Mouse (Mus musculus) common myeloid progenitor, adult 5-6 weeks (primary cell): ENCODE measurements at regions not wholly inside any gene's neighbourhood (a gene's known extent, or its start where the extent isn't known, plus 50 kb on each side); places are given as distances from the start of the nearest gene placed in this dataset.
A peak's percentile ranks its signal among the peaks of the same experiment; 100 is the strongest.

Experiments used
- ATAC-seq: replicated peaks from 2 replicates; pipeline ENCODE4 v1.8.0; 2016; ENCODE audit warnings: low read depth, mild to moderate bottlenecking, moderate TSS enrichment, inconsistent platforms; ENCODE audit not compliant: poor library complexity, severe bottlenecking

GRCm38 (mm10) chr13:37151835-37152516 is 101.9 kb upstream of the F13a1 start:
- ATAC-seq, result no peak

- no peak for ATAC-seq
These were observed 99.9 kb upstream of the F13a1 start for GRCm38 (mm10) chr13:37149961-37150360.

DNA sequence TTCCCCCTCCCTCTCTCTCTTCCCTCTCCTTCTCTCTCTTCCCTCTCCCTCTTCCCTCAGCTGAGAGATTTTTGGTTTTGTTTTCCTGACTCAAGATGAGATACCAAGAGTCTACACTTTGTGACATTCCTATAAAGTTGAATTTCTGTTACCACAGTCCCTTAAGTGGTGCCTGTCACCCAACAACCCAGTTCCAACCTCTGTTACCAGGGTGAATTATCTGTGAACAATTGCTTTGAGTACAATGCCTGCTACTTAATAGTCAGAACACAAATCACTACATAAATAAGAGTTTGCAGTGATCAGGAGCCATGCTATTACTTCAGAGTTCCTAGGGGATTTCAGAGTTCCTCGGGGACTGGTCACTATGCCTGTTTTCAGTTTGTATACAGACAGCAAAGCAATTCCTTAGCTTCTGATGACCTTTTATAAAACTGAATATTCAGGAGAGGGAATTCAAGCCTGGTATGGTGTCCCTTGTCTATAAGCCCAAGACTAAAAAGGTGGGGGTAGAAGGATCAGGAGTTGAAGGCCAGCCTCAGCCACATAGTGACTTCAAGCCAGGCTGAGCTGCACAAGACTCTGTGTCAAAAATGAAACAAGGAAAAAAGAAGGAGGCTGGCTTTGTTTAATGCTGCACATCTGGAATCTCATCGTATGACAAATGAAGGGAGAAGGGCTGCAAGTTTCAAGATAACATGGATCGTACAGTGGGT is 99.2 kb upstream of the F13a1 start:
- no peak for ATAC-seq

DNA sequence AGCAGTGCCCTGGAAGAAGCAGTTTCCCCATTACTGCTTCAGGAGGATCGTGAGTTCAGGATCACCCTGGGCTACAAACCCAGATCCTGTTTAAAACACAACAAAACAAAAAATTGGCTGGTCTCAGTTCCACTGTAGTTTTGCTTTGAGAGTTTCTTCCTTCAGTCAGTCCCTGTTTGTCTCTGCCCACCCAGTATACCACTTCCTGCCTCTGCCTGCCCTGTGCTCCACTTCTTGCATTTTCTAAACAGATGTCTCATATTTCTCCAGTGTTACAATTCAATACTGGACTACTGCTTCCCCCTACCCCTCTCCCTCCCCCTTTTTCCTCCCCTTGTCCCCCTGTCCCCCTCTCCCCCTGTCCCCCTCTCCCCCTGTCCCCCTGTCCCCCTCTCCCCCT is 98.6 kb upstream of the F13a1 start:
- ATAC-seq, result peak; percentile 77; the same call in 1 of the 2 replicates

GRCm38 (mm10) chr13:37147790-37148189 is 97.7 kb upstream of the F13a1 start:
- no peak for ATAC-seq

DNA sequence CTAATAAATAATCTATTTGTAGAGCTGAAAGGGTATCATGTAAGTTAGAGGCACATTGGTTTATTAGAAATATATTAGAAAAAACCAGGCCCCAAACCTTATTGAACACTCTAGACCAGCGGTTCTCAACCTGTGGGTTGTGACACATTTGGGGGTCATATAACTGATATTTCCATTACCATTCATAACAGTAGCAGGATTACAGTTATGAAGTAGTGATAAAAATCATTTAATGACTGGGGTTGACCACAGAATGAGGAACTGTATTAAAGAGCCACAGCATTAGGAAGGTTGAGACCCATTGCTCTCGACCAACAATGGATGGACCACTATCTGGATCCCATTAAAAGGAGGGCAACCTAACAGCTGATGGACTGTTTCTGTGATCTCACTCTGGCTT is 92.8 kb upstream of the F13a1 start:
- ATAC-seq, result peak; percentile 56

DNA sequence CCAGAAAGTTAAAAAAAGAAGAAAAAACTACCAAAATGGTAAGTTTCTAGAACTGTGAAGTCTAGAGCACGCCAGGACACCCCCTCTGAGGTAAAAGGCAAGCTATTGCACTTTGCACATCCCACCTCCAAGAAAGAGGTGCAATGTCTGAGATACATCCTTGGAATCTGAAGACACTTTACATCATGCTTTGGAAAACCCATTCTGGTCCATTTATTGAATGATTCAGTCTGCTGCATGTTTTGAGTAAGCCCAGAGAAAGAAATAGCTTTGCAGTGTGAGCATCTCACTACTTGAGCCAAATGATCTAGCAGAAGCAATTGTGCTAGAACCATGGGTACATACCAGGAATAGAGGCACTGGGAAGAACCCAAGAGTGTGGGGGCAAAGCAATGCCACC is 85.1 kb upstream of the F13a1 start:
- no peak for ATAC-seq

DNA sequence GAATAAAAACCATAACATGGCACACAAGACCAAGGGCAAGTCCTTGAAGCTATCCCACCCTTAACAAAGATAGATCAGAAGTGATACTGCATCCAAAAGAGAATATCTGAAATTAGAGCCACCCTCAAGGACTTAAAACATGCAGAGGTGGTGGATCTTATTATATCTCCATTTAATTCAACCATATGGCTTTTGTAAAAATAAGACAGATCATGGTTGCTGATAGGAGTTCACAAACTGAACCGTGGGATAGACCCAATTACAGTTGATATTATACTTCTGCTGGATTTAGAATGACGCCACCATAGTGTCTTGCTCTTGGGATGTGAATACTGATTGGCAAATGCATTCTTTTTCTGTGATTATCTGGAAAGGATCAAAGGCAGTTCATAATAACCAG is 84.5 kb upstream of the F13a1 start:
- ATAC-seq, result no peak

- ATAC-seq, result peak; percentile 94
These were observed 80.6 kb upstream of the F13a1 start for GRCm38 (mm10) chr13:37130637-37131036.

DNA sequence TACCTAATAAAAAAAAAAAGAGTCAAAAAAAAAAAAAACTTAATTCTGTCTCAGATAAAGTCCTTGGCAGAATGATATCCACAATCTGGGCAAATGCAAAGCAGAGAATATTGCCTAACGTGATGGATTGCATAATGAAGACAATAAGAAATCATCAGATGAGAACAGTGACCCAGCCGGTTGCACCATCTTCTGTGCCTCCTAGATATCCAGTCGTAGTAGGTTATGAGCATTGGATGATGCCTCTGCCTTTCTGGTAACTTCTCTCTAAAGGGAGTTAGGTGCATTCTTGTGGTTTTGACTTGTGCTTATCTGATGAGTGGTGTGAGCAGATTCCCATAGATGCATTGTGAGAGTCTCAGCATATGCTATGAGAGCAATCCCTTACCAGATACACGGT is 71.6 kb upstream of the F13a1 start:
- peak; percentile 83 for ATAC-seq

- peak; percentile 71 for ATAC-seq
These were observed 70.2 kb upstream of the F13a1 start for GRCm38 (mm10) chr13:37120219-37120618.

GRCm38 (mm10) chr13:37114324-37114723 is 64.3 kb upstream of the F13a1 start:
- ATAC-seq, result no peak

- ATAC-seq, result no peak
These were observed 61.7 kb upstream of the F13a1 start for GRCm38 (mm10) chr13:37111747-37112146.

GRCm38 (mm10) chr13:37107721-37108120 is 57.7 kb upstream of the F13a1 start:
- no peak for ATAC-seq

- no peak for ATAC-seq
These were observed 56.0 kb upstream of the F13a1 start for GRCm38 (mm10) chr13:37106009-37106408.

GRCm38 (mm10) chr13:37104410-37105294 is 54.6 kb upstream of the F13a1 start:
- ATAC-seq, result peak; percentile 93

DNA sequence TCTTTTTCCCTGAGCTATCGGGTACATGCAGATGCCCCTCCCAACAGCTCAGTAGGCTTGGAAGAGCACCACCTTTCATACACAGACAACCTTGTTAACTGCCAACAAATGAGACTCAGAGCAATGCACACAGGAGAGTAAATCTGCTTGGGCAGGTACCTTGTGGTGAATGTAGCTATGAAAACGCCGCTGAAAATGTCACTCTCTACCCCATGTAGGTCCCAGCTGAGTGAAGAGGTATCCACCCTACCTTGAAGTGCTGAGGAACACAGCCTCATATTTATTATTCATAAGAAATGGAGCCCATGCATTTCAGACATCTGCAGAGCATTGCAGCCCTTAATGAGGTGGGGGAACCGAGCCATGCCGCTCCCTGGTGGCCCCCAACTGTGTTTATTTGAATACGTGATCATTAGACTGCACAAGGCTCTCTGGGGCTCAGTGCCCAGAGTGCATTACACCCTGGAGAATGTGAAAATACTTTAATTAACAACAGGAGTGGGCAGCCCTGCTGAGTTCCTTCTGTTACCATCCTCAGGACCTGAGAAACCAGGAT is 53.8 kb upstream of the F13a1 start:
- ATAC-seq, result no peak

GRCm38 (mm10) chr13:37101755-37102154 is 51.7 kb upstream of the F13a1 start:
- no peak for ATAC-seq
